Mouse (Mus musculus) neural tube, embryonic 12.5 days (tissue): ENCODE measurements around the gene Gm9040. TPM values are rescaled to one million over a fixed set of nuclear protein-coding genes. Genes with fewer than 3 reads are reported as not detected.
A peak's percentile ranks its signal among the peaks of the same experiment; 100 is the strongest.
"Not testable (repeated sequence)": the region's sequence is repeated elsewhere in the genome, so short reads cannot be mapped to it uniquely, and the experiment has no call there.

Source experiments
- ATAC-seq: fragments of 200-750 bp; cut with Nextera tagmentation; 2 replicates; pipeline ENCODE4 v1.8.0; 2017; ENCODE audit warnings: low read depth, mild to moderate bottlenecking, moderate TSS enrichment, moderate library complexity; ENCODE audit not compliant: low FRiP score
- H3K27ac ChIP-seq: fragments of 300-500 bp; sonication (generic); 2 replicates; pipeline ENCODE4 v1.5.1; 2016
- H3K27me3 ChIP-seq: fragments of 300-500 bp; sonication (generic); replicated peaks from 2 replicates; pipeline ENCODE4 v1.6.1; 2016; ENCODE audit warnings: mild to moderate bottlenecking
- H3K36me3 ChIP-seq: fragments of 300-500 bp; sonication (generic); 2 replicates; pipeline ENCODE4 v1.6.1; 2016; ENCODE audit warnings: mild to moderate bottlenecking
- H3K4me1 ChIP-seq: fragments of 300-500 bp; sonication (generic); 2 replicates; pipeline ENCODE4 v1.6.1; 2016
- H3K4me2 ChIP-seq: fragments of 300-500 bp; sonication (generic); replicated peaks from 2 replicates; pipeline ENCODE4 v1.6.1; 2016; ENCODE audit warnings: mild to moderate bottlenecking
- H3K4me3 ChIP-seq: fragments of 300-500 bp; sonication (generic); 2 replicates; pipeline ENCODE4 v1.5.1; 2016
- H3K9ac ChIP-seq: fragments of 300-500 bp; sonication (generic); 2 replicates; pipeline ENCODE4 v1.6.1; 2016; ENCODE audit warnings: mild to moderate bottlenecking
- H3K9me3 ChIP-seq: fragments of 300-500 bp; sonication (generic); 2 replicates; pipeline ENCODE4 v1.6.1; 2016; ENCODE audit warnings: mild to moderate bottlenecking
- WGBS: fragments of 180-500 bp; shearing (Covaris S2); methylation state at CpG from one replicate; pipeline ENCODE4 v1.1.7; 2016; 5-methylcytosine and 5-hydroxymethylcytosine counted together
- polyA plus RNA-seq: library from polyadenylated mRNA; unstranded; fragments of >200 nt; fragmentation: Nextera tagmentation; extraction: Ambion mirVana; gene quantifications from 2 replicates; pipeline ENCODE4 v1.2.1, GENCODE M21; 2016

The Gm9040 gene
- polyA plus RNA-seq = not detected in 2 replicates

GRCm38 (mm10) chr10:118326869-118327268, at the start of gene Gm9040:
TSS of gene Gm9040 (minus strand) at chr10:118326969.
- H3K36me3 ChIP-seq, H3K4me3 ChIP-seq: not testable (repeated sequence)
- WGBS = no CpG with 5 or more reads among the region's 11 CpGs

GRCm38 (mm10) chr10:118370443-118370842, 43.7 kb upstream of the Gm9040 start:
- H3K9me3 ChIP-seq = 0 out of 2 replicates have a peak, but pooled peaks cover 3% of the 10 kb centered on the region
- H3K4me3 ChIP-seq = no peak overlapping the region
- H3K27me3 ChIP-seq = no peaks in the 10 kb centered on the region
- peak overlapping the region; percentile 48 for H3K4me2 ChIP-seq
- H3K4me1 ChIP-seq = no peaks in the 10 kb centered on the region
- peak; percentile 88 for ATAC-seq
- WGBS = 9% methylated on average over 10 of the region's 10 CpGs
- no peak overlapping the region for H3K9ac ChIP-seq
- H3K36me3 ChIP-seq = no peaks in the 10 kb centered on the region
- no peak overlapping the region for H3K27ac ChIP-seq

More at GRCm38 (mm10) chr10:118326869-118327268, at the start of gene Gm9040:
- not testable (repeated sequence) for H3K9me3 ChIP-seq, H3K27ac ChIP-seq, H3K4me2 ChIP-seq, H3K4me1 ChIP-seq, H3K9ac ChIP-seq, H3K27me3 ChIP-seq, ATAC-seq

- Histone ChIP-seq H3K4me2 (no peak overlapping the region), H3K36me3 (no peaks in the 10 kb centered on the region), H3K9ac (no peak overlapping the region), H3K9me3 (0 out of 2 replicates have a peak, but pooled peaks cover 3% of the 10 kb centered on the region), H3K27ac (no peak overlapping the region), H3K4me1 (no peaks in the 10 kb centered on the region), H3K4me3 (no peak overlapping the region), H3K27me3 (no peaks in the 10 kb centered on the region)
- no peak for ATAC-seq
- 89% methylated on average over 9 of the region's 9 CpGs for WGBS
Measured at GRCm38 (mm10) chr10:118369518-118369917, 42.7 kb upstream of the Gm9040 start.

- not testable (repeated sequence) for H3K9ac ChIP-seq, H3K4me3 ChIP-seq, ATAC-seq, H3K27ac ChIP-seq, H3K36me3 ChIP-seq, H3K4me1 ChIP-seq, H3K9me3 ChIP-seq, H3K27me3 ChIP-seq, H3K4me2 ChIP-seq
- WGBS = 100% methylated on average over 1 of the region's 11 CpGs
Measured at GRCm38 (mm10) chr10:118354005-118354404, 27.2 kb upstream of the Gm9040 start, which contains the start of gene Gm9049. TSS of gene Gm9049 (minus strand) at chr10:118354105.

GRCm38 (mm10) chr10:118348579-118348978, 21.8 kb upstream of the Gm9040 start, which contains the start of gene Gm9048:
TSS of gene Gm9048 (minus strand) at chr10:118348679.
- not testable (repeated sequence) for H3K36me3 ChIP-seq, H3K27ac ChIP-seq, ATAC-seq, H3K9ac ChIP-seq, H3K4me3 ChIP-seq, H3K27me3 ChIP-seq, H3K4me1 ChIP-seq, H3K4me2 ChIP-seq, H3K9me3 ChIP-seq
- 100% methylated on average over 1 of the region's 14 CpGs for WGBS

- H3K27me3 ChIP-seq, H3K4me2 ChIP-seq, H3K36me3 ChIP-seq, H3K9me3 ChIP-seq, H3K4me3 ChIP-seq, H3K9ac ChIP-seq, ATAC-seq, H3K4me1 ChIP-seq, H3K27ac ChIP-seq: not testable (repeated sequence)
- WGBS = no CpG with 5 or more reads among the region's 14 CpGs
Measured at GRCm38 (mm10) chr10:118343155-118343554, 16.4 kb upstream of the Gm9040 start, which contains the start of gene Gm9046. TSS of gene Gm9046 (minus strand) at chr10:118343255.

- ATAC-seq, H3K9ac ChIP-seq, H3K27me3 ChIP-seq, H3K4me2 ChIP-seq, H3K9me3 ChIP-seq, H3K4me3 ChIP-seq, H3K4me1 ChIP-seq, H3K36me3 ChIP-seq, H3K27ac ChIP-seq: not testable (repeated sequence)
- WGBS = no CpG with 5 or more reads among the region's 14 CpGs
Measured at GRCm38 (mm10) chr10:118337731-118338130, 11.0 kb upstream of the Gm9040 start, which contains the start of gene Gm9045. TSS of gene Gm9045 (minus strand) at chr10:118337831.

GRCm38 (mm10) chr10:118332308-118332707, 5.5 kb upstream of the Gm9040 start, which contains the start of gene Gm9044:
TSS of gene Gm9044 (minus strand) at chr10:118332408.
- WGBS = no CpG with 5 or more reads among the region's 14 CpGs
- not testable (repeated sequence) for H3K4me1 ChIP-seq, H3K9me3 ChIP-seq, H3K9ac ChIP-seq, H3K4me3 ChIP-seq, H3K27me3 ChIP-seq, H3K36me3 ChIP-seq, H3K4me2 ChIP-seq, H3K27ac ChIP-seq, ATAC-seq

- WGBS = 90% methylated on average over 8 of the region's 8 CpGs
- Histone ChIP-seq H3K4me3 (no peak overlapping the region), H3K27me3 (no peaks in the 10 kb centered on the region), H3K4me1 (no peaks in the 10 kb centered on the region), H3K27ac (no peak overlapping the region), H3K9ac (no peak overlapping the region), H3K36me3 (no peaks in the 10 kb centered on the region), H3K9me3 (no peaks in the 10 kb centered on the region), H3K4me2 (no peak overlapping the region)
- ATAC-seq = no peak
Measured at GRCm38 (mm10) chr10:118319024-118319423, 7.7 kb downstream of the Gm9040 start.

- not testable (repeated sequence) for H3K9me3 ChIP-seq, H3K4me3 ChIP-seq, H3K9ac ChIP-seq, ATAC-seq, H3K4me1 ChIP-seq, H3K27ac ChIP-seq, H3K4me2 ChIP-seq, H3K36me3 ChIP-seq, H3K27me3 ChIP-seq
- WGBS = 41% methylated on average over 2 of the region's 2 CpGs
Measured at GRCm38 (mm10) chr10:118302133-118302532, 24.6 kb downstream of the Gm9040 start.

GRCm38 (mm10) chr10:118294938-118295337, 31.8 kb downstream of the Gm9040 start, which contains the start of gene Iltifb:
TSS of gene Iltifb (minus strand) at chr10:118295038.
- Histone ChIP-seq H3K4me1 (no peaks in the 10 kb centered on the region), H3K27me3 (no peaks in the 10 kb centered on the region), H3K4me3 (no peak within 1 kb of the TSS), H3K9ac (no peak within 1 kb of the TSS), H3K9me3 (no peaks in the 10 kb centered on the region), H3K4me2 (no peak within 1 kb of the TSS), H3K27ac (no peak within 1 kb of the TSS), H3K36me3 (no peaks in the 10 kb centered on the region)
- 93% methylated on average over 6 of the region's 6 CpGs for WGBS
- no peak for ATAC-seq

- H3K4me2 ChIP-seq, H3K27me3 ChIP-seq, H3K4me1 ChIP-seq, ATAC-seq, H3K4me3 ChIP-seq, H3K9me3 ChIP-seq, H3K27ac ChIP-seq, H3K36me3 ChIP-seq, H3K9ac ChIP-seq: not testable (repeated sequence)
- WGBS = 88% methylated on average over 3 of the region's 5 CpGs
Measured at GRCm38 (mm10) chr10:118283016-118283415, 43.8 kb downstream of the Gm9040 start.

- H3K4me3 ChIP-seq, ATAC-seq, H3K9me3 ChIP-seq, H3K4me2 ChIP-seq, H3K9ac ChIP-seq, H3K36me3 ChIP-seq, H3K27ac ChIP-seq, H3K4me1 ChIP-seq, H3K27me3 ChIP-seq: not testable (repeated sequence)
- 75% methylated on average over 7 of the region's 7 CpGs for WGBS
Measured at GRCm38 (mm10) chr10:118282565-118282964, 44.2 kb downstream of the Gm9040 start.
